Mouse (Mus musculus) right cerebral cortex, adult 18-20 months (tissue): ENCODE data around the gene Map4k5.

ENCODE experiments used
- DNase-seq: peaks from one replicate; pipeline ENCODE4 v3.0.0; 2022; ENCODE audit warnings: mixed read lengths

Map4k5 gene

DNA sequence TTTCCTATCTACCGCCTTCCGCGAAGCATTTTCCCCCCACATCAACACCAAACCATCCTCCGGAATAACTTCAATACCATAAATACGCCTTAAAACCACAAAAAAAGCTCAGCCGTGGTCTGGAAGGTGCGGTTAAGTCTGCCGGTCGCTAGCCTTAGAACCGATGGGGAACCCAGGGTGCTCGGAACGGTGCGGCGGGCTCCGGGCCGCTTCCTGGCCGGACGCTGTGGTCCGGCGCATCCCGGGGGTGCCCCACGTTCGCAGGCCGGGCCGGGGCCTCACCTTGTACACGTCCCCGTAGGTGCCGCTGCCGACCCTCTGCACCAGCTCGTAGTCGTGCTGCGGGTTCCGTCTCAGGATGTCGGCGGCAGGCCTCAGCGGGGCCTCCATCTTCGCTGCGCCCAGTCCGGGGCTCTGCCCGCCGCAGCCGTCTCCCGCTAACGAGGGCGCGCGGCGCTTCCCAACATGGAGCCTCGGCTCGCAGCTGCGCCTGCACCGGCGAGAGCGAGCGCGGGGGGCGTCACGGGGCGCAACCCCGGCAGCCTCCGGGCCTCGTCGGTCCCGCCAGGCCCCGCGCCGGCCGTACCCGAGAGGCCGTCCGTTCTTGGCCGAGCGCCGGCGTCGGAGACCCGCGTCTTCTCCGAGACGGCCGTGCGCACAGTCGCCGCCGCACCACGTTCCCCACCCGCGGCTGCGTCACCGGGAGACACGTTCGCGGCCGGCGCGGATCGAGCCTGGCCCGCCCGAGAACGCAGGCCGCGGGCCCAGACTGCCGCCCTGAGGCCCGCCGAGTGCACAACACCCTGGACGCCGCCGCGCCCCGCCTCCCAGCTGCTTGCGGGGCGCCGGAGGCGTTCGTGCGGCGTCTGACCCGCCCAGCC is at the start of gene Map4k5, which contains the start of gene Atl1:
Gene Map4k5, minus strand, starts transcription at position 830 of the 881 bp plus-strand sequence.
Gene Atl1, plus strand, starts transcription at position 244 of the 881 bp plus-strand sequence.
- DNase-seq: peak; percentile 91

GRCm38 (mm10) chr12:69941655-69942329 is 48.8 kb upstream of the Map4k5 start:
- DNase-seq: no peak

- DNase-seq: no peak
These were observed 46.3 kb upstream of the Map4k5 start for GRCm38 (mm10) chr12:69939291-69939690.

GRCm38 (mm10) chr12:69937731-69938130 is 44.7 kb upstream of the Map4k5 start:
- DNase-seq: no peak

DNA sequence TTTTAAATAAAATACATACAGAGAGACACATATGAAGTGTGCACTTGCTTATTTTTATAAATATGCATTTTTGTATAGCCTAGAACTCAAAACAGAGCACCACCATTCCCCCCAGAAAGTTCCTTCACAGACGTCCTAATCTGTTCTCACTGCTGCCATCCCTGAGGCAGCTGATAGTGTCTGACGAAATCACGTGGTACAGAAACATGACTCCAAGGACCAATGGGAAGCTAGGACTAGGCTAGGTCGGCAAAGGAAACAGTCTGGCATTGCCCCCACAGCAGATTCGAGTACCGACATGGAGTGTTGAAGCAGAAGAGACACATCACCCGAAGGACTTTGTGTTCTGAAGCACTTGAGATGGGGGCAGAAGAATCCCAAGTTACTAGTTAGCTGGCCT is 33.7 kb upstream of the Map4k5 start:
- no peak for DNase-seq

DNA sequence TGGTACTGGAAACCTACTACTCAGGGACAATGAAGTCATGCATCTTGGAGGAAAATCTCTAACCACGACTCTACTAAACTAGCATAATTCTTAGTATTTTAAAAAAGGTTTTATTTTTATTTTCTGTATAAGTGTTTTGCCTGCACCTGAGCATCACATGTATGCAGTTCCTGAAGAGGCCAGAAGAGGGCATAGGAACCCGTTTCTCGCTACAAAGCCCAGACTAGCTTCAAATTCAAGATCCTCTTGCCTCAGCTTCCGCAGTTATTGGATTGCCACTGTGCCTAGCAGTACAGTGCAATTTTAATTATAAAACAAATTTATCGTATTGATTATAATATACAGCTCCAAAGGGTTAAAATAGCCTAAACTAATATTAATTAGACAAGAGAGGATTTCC is 31.0 kb upstream of the Map4k5 start:
- DNase-seq: no peak

DNA sequence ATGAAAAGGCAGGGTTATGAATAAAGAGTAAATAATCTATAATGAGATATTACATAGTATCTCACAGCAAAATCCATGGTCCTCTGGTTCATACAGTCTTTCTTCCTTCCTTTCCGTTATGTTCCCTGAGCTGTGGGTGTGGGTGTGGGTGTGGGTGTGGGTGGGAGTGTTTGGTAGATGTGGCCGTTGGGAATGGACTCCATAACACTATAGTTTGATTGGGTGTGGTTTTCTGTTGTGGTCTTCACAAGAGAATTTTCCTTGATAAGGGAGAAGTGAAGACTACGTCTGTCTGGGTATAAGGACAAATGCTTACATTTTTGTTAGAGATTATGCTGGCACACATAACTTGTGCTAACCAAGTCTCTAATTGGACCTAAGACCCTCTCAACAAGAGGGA is 30.6 kb upstream of the Map4k5 start:
- DNase-seq: no peak

DNA sequence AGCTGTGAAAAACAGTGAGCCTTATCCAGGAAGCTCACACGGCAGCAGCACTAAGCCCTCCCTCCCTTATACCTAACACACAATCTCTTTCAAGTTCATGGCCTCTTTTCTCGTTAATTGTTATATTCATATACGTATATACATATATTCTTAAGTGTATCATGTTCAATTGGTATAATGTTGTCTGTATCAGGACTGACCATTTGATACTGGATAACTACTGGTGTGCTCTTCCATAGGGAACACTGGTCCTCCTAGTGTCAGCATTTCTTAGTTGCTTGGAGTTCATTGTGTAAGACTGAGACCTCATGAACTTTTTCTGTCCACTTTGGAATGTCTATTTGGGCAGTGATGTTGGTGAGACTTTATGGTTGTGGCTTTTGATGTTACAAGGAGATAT is 30.1 kb upstream of the Map4k5 start:
- DNase-seq: no peak

GRCm38 (mm10) chr12:69922099-69922498 is 29.1 kb upstream of the Map4k5 start:
- no peak for DNase-seq

GRCm38 (mm10) chr12:69917870-69918269 is 24.9 kb upstream of the Map4k5 start:
- no peak for DNase-seq

- DNase-seq: no peak
These were observed 19.7 kb upstream of the Map4k5 start for GRCm38 (mm10) chr12:69912737-69913136.

DNA sequence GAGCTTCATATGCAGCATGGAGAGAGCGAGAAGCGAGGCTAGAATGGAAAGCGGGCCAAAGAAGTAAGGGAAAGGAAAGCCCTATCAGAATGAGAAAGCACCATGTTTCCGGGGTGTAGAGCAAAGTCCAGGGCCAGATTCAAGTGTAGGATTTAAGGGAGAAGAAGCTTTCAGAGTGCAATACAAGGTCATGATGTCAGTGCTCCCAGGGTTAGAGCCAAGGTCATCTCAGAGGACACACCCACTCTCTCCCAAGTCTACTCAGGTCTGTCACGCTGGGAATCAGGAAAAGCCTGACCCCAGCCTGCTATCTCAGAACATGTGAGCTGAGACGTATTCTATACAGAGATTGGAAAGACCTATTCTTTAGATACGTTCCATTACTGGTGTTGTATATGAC is 18.9 kb upstream of the Map4k5 start:
- no peak for DNase-seq

DNA sequence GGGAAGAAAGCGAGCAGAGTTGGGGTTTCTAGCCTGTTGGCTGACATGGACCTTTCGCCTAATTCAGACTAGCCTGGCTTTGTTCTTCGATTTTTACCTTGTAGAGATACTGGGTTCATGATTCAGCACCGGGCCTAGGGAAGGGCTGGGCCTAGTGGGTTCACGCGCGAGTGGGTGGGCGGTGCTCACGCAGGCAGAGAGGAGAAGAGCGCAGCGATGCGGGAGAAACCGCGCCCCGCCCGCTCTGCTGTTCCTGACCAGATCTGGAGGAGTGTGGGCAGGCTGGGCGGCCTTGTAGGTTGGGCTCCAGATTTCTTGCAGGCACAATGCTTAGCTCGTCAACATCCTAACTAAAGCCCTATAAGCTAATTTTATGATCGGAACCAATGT is 15.5 kb upstream of the Map4k5 start:
- DNase-seq: peak; percentile 94

DNA sequence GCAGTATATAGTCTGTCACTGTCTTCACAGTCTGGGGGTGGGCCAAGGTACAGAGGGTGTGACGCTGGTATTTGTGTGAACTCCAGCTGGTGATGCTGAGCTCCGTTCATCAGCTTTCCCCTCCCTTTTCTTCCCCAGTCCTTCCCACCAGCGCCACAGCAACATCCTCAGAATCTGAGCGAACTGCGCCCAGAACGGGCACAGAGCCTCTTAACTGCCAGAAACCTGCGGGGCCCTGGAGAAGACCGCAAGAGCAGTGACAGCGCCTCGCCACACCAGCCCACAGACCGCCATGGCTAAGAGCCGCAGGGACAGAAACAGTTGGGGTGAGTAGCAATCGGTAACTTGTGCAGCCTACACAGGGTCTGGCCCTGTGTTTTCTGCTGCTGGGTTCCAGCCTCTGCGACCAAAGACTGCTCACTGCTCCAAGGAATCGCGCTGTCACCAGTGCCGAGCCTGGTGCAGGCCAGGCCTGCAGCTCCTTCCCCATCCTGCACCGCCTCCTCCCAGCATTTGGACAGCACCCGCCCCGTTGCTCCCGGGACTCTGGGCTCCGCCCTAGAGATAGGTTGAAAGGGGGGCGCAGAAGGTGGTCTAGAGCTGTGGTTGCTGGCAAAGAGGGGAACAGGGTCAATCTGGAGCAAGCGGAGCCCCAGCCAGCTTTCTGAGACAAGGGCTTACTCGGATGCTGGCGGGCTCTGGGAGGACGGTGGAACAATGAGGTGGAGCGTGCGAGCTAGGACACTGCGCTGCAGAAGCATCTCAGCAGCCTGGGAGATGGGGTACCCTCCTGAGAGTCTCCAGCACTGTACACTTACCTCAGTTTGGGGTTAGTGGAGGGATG is 14.9 kb upstream of the Map4k5 start:
- peak; percentile 86 for DNase-seq

- DNase-seq: no peak
These were observed 12.0 kb upstream of the Map4k5 start for GRCm38 (mm10) chr12:69904991-69905390.

DNA sequence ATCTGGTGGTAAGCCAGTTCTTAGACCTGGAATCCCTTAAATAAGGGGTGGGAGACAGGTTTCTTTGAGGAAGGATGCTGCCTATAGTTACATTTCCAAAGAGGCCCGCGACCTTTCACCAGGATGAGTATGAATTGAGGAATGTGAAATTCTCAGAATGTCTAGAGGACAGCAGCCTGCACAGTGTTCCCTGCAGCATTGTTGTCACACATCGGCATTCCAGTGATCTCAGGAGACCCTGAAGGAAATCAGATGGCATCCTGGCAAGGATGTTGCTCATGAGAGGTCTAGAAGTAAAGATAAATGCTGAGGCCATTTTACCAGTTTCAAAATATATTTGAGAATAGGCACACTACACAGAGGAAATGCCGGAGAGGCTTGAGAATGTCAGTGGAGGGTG is 5.1 kb upstream of the Map4k5 start:
- no peak for DNase-seq

- no peak for DNase-seq
These were observed 2.0 kb upstream of the Map4k5 start for GRCm38 (mm10) chr12:69895046-69895445.

DNA sequence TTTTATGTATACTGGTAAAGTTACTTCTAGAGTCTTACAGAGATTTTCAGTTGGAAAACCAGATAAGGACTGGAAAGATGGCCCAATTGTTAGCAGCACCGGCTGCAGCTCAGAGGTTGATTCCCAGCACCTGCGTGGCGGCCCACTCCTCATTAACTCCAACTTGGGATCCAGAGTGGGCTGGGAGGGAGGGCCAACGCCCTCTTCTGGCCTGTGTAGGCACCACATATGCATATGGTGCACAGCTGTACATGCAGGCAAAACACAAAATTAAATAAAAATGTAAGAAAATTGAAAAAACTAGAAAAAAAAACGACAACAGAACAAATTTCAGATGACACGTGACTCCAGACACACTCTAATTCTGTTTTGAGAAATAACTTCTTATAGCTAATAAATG is 927 bp upstream of the Map4k5 start:
- DNase-seq: no peak

DNA sequence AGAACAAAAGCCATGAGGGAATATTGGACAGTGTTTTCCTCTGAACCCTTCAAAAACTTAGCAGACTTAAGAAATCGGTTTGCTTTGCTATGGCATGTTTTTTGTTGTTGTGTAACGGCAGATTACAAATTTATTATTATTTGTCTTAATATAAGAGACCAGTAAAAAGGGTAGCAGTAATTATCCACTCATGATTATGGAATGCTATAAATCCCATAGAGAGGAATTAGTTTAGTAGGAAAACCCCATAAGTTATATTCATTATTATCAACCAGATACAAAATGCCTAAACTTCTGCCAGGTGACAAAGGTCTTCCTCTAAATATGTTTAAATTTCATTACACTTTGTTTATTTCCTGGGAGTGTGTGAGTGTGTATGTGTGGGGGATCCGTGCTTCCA is 1.3 kb downstream of the Map4k5 start:
- DNase-seq: no peak

GRCm38 (mm10) chr12:69890476-69890875 is 2.5 kb downstream of the Map4k5 start:
- DNase-seq: no peak

GRCm38 (mm10) chr12:69890051-69890450 is 2.9 kb downstream of the Map4k5 start:
- DNase-seq: no peak

DNA sequence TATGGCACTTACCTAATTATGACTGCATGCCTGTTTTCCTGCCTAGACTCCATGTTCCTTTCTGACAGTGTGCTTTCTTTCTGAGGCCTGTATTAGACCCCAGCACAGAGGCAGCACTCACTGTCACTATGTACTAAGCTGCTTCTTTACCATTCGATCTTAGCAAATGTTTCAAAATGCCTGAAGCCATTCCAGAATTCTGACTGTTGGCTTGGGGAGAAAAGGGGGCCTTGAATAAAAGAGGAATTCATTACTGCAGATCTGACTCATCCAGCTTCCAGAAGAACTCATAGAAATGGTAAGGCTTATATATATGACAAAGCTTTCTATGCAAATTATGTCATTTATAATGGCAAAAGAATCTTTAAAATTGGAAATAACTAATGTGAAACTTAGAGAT is 4.7 kb downstream of the Map4k5 start:
- DNase-seq: no peak

DNA sequence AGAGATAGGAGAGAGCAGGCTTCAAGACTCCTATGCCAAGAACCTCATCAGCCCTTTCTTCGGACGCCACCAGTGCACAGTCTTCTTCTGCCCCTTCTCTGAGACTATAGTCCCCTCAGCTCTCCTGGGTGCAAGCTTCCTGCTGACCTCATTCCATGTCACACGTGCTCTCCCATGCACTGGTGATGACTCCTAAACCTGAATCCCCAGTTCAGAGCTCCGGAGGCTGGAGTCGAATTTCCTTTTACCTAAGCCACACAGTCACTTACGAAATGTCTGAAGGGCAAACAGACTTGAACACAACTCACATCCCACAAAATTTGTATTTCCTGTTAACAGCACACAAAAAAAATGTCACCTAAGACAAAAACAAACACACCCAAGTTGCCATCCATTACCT is 5.2 kb downstream of the Map4k5 start:
- DNase-seq: no peak
